Mouse (Mus musculus): ENCODE measurements around the gene Slitrk3. TPM values are rescaled to one million over a fixed set of nuclear protein-coding genes. Genes with fewer than 3 reads are reported as not detected.
"Not testable (repeated sequence)": the region's sequence is repeated elsewhere in the genome, so short reads cannot be mapped to it uniquely, and the experiment has no call there.

Gene Slitrk3
- polyA plus RNA-seq (2017; shearing (Covaris generic)): not detected

- no peak for ATAC-seq
Measured at GRCm38 (mm10) chr3:73057197-73057811, at the start of gene Slitrk3. Gene Slitrk3 (minus strand): TSS chr3:73057803.

GRCm38 (mm10) chr3:73094445-73094844, 36.8 kb upstream of the Slitrk3 start:
- not testable (repeated sequence) for ATAC-seq

GRCm38 (mm10) chr3:73084620-73085019, 27.0 kb upstream of the Slitrk3 start:
- no peak for ATAC-seq

- no peak for ATAC-seq
Measured at GRCm38 (mm10) chr3:73065823-73066755, 8.5 kb upstream of the Slitrk3 start.

- no peak for ATAC-seq
Measured at GRCm38 (mm10) chr3:73058190-73058589, 587 bp upstream of the Slitrk3 start.

GRCm38 (mm10) chr3:73056492-73057196, 959 bp downstream of the Slitrk3 start:
- no peak for ATAC-seq

GRCm38 (mm10) chr3:73056044-73056438, 1.6 kb downstream of the Slitrk3 start:
- ATAC-seq: no peak

GRCm38 (mm10) chr3:73055399-73056043, 2.1 kb downstream of the Slitrk3 start:
- ATAC-seq: no peak

GRCm38 (mm10) chr3:73053451-73053931, 4.1 kb downstream of the Slitrk3 start:
- no peak for ATAC-seq

- ATAC-seq: no peak
Measured at GRCm38 (mm10) chr3:73046248-73046647, 11.4 kb downstream of the Slitrk3 start.

- ATAC-seq: no peak
Measured at GRCm38 (mm10) chr3:73042256-73042655, 15.3 kb downstream of the Slitrk3 start.

- no peak for ATAC-seq
Measured at GRCm38 (mm10) chr3:73006045-73006444, 51.6 kb downstream of the Slitrk3 start.

GRCm38 (mm10) chr3:73002933-73003696, 54.5 kb downstream of the Slitrk3 start:
- ATAC-seq: no peak

- ATAC-seq: no peak
Measured at GRCm38 (mm10) chr3:72997517-72997916, 60.1 kb downstream of the Slitrk3 start.

Other genes with a start within 250 kb of the Slitrk3 start
- under 1 TPM in 1 of 3 experiments, not detected in 2; 0.31 TPM for gene Sis, start 89.9 kb downstream of the Slitrk3 start, polyA plus RNA-seq (2017; shearing (Covaris generic))

All from inflammation-experienced regulatory T-cells, adult 6 months (primary cell).